Mouse (Mus musculus) megakaryocyte progenitor cell, adult 5-6 weeks (primary cell): Measurements from ENCODE around the gene Fuk. TPM values are rescaled to one million over a fixed set of nuclear protein-coding genes. Genes with fewer than 3 reads are reported as not detected.

ENCODE experiments used
- total RNA-seq, 2 experiments: library from RNA; stranded (forward) in 1 of 2; stranded (reverse) in 1 of 2; fragments of 157-497, 149-512 nt in 1 of 2; fragments of 200-1000 nt in 1 of 2; gene quantifications; 2 replicates each; pipeline versions ENCODE4 v1.2.3 to v1.2.4; 2015 to 2017

Fuk gene
- total RNA-seq, 2 experiments from 2014 or later = 2.6 to 6.0 TPM

Other genes starting within 250 kb of the Fuk start
- gene Mtss1l, start 181.0 kb downstream of the Fuk start, total RNA-seq (2015) = 0.27 TPM in 1 of 2 replicates, not detected in the other
- 1.7 TPM in 1 of 2 replicates, not detected in the other for gene Mtss1l, start 181.0 kb downstream of the Fuk start, total RNA-seq (2017)
- gene Il34, start 96.6 kb downstream of the Fuk start, total RNA-seq (2015) = not detected in 2 replicates
- gene Il34, start 96.6 kb downstream of the Fuk start, total RNA-seq (2017) = not detected in 2 replicates
- gene Cog4, start 55.9 kb downstream of the Fuk start, total RNA-seq (2015) = 10.7 and 11.2 TPM in 2 replicates
- gene Cog4, start 55.9 kb downstream of the Fuk start, total RNA-seq (2017) = 27.7 and 30.7 TPM in 2 replicates
- 123 and 140 TPM in 2 replicates for gene Sf3b3, start 55.7 kb downstream of the Fuk start, total RNA-seq (2015)
- gene Sf3b3, start 55.7 kb downstream of the Fuk start, total RNA-seq (2017) = 162 and 197 TPM in 2 replicates
- 5.8 and 6.5 TPM in 2 replicates for gene St3gal2, start 17.4 kb upstream of the Fuk start, total RNA-seq (2015)
- gene St3gal2, start 17.4 kb upstream of the Fuk start, total RNA-seq (2017) = 4.3 and 6.9 TPM in 2 replicates
- gene Ddx19a, start 95.3 kb upstream of the Fuk start, total RNA-seq (2015) = 75.2 and 76.8 TPM in 2 replicates
- 37.4 and 48.8 TPM in 2 replicates for gene Ddx19a, start 95.3 kb upstream of the Fuk start, total RNA-seq (2017)
- gene Ddx19b, start 129.3 kb upstream of the Fuk start, total RNA-seq (2015) = 5.8 and 7.0 TPM in 2 replicates
- 14.0 and 14.9 TPM in 2 replicates for gene Ddx19b, start 129.3 kb upstream of the Fuk start, total RNA-seq (2017)
- gene Aars, start 130.7 kb upstream of the Fuk start, total RNA-seq (2015) = 12.8 and 15.5 TPM in 2 replicates
- gene Aars, start 130.7 kb upstream of the Fuk start, total RNA-seq (2017) = 38.3 and 47.6 TPM in 2 replicates
- 21.2 and 23.0 TPM in 2 replicates for gene Exosc6, start 153.9 kb upstream of the Fuk start, total RNA-seq (2015)
- gene Exosc6, start 153.9 kb upstream of the Fuk start, total RNA-seq (2017) = 33.2 and 37.7 TPM in 2 replicates
- gene Clec18a, start 189.9 kb upstream of the Fuk start, total RNA-seq (2015) = not detected in 2 replicates
- gene Clec18a, start 189.9 kb upstream of the Fuk start, total RNA-seq (2017) = not detected in 2 replicates
- gene Pdpr, start 192.1 kb upstream of the Fuk start, total RNA-seq (2015) = 9.7 and 10.7 TPM in 2 replicates
- 15.0 and 22.2 TPM in 2 replicates for gene Pdpr, start 192.1 kb upstream of the Fuk start, total RNA-seq (2017)